Mouse (Mus musculus) right cerebral cortex, postnatal 36 days (tissue): ENCODE measurements around the gene Rnf123.
"Not testable (repeated sequence)": the region's sequence is repeated elsewhere in the genome, so short reads cannot be mapped to it uniquely, and the experiment has no call there.

ENCODE experiments used
- DNase-seq, 2 experiments: peaks; one replicate each; pipeline ENCODE4 v3.0.0; 2022; ENCODE audit warnings: low spot score in 2 of 2, mixed read lengths in 1 of 2

Rnf123 gene

GRCm38 (mm10) chr9:108035331-108036156 lies 47.6 kb downstream of the Rnf123 start:
- no peak for DNase-seq

GRCm38 (mm10) chr9:108032126-108032525 lies 51.0 kb downstream of the Rnf123 start:
- no peak for DNase-seq

GRCm38 (mm10) chr9:108027867-108028266 lies 55.3 kb downstream of the Rnf123 start:
- DNase-seq, result no peak

GRCm38 (mm10) chr9:108026584-108026983 lies 56.6 kb downstream of the Rnf123 start:
- no peak for DNase-seq

- DNase-seq, result no peak
Measured at GRCm38 (mm10) chr9:108023216-108023615, 59.9 kb downstream of the Rnf123 start.

GRCm38 (mm10) chr9:108020741-108021140 lies 62.4 kb downstream of the Rnf123 start:
- DNase-seq, result no peak

GRCm38 (mm10) chr9:108017127-108017526 lies 66.0 kb downstream of the Rnf123 start:
- peak in 1 of 2 experiments; percentile 18 for DNase-seq

GRCm38 (mm10) chr9:108013577-108013976 lies 69.6 kb downstream of the Rnf123 start:
- not testable (repeated sequence) for DNase-seq

GRCm38 (mm10) chr9:108010385-108010784 lies 72.8 kb downstream of the Rnf123 start:
- DNase-seq, result no peak

- DNase-seq, result no peak
Measured at GRCm38 (mm10) chr9:108008041-108008440, 75.1 kb downstream of the Rnf123 start.

GRCm38 (mm10) chr9:108003531-108003890 lies 79.6 kb downstream of the Rnf123 start:
- DNase-seq, result no peak

GRCm38 (mm10) chr9:108002778-108003530 lies 80.2 kb downstream of the Rnf123 start:
- no peak for DNase-seq

- peak; percentile 100 for DNase-seq
Measured at GRCm38 (mm10) chr9:108001922-108002770, 81.0 kb downstream of the Rnf123 start, which contains the start of gene Ip6k1. Ip6k1 (plus strand) TSS chr9:108002501.
